Mouse (Mus musculus) induced T-regulatory cell, adult 2 months (primary cell): ENCODE measurements at regions not wholly inside any gene's neighbourhood (a gene's known extent, or its start where the extent isn't known, plus 50 kb on each side); places are given as distances from the start of the nearest gene placed in this dataset.

Experiments used
- DNase-seq: peaks from one replicate; pipeline ENCODE4 v3.0.0-alpha.2; 2012; ENCODE audit warnings: low read depth

- no peak for DNase-seq
Measured at GRCm38 (mm10) chr5:97656167-97656924, 199.5 kb upstream of the Gk2 start.

GRCm38 (mm10) chr5:97655266-97655665, 198.4 kb upstream of the Gk2 start:
- DNase-seq, result no peak

GRCm38 (mm10) chr5:97654414-97654813, 197.6 kb upstream of the Gk2 start:
- no peak for DNase-seq

GRCm38 (mm10) chr5:97642251-97642650, 185.4 kb upstream of the Gk2 start:
- no peak for DNase-seq

- DNase-seq, result no peak
Measured at GRCm38 (mm10) chr5:97641646-97642045, 184.8 kb upstream of the Gk2 start.

- DNase-seq, result no peak
Measured at GRCm38 (mm10) chr5:97636357-97636756, 179.5 kb upstream of the Gk2 start.

GRCm38 (mm10) chr5:97633766-97634165, 176.9 kb upstream of the Gk2 start:
- no peak for DNase-seq

- peak; percentile 44 for DNase-seq
Measured at GRCm38 (mm10) chr5:97632791-97633190, 176.0 kb upstream of the Gk2 start.

- no peak for DNase-seq
Measured at GRCm38 (mm10) chr5:97625200-97625599, 168.4 kb upstream of the Gk2 start.

- DNase-seq, result no peak
Measured at GRCm38 (mm10) chr5:97619890-97620289, 163.1 kb upstream of the Gk2 start.

GRCm38 (mm10) chr5:97618411-97618810, 161.6 kb upstream of the Gk2 start:
- DNase-seq, result no peak

- no peak for DNase-seq
Measured at GRCm38 (mm10) chr5:97602176-97602575, 145.4 kb upstream of the Gk2 start.

- no peak for DNase-seq
Measured at GRCm38 (mm10) chr5:97601384-97601783, 144.6 kb upstream of the Gk2 start.

- DNase-seq, result no peak
Measured at GRCm38 (mm10) chr5:97598741-97599140, 141.9 kb upstream of the Gk2 start.

GRCm38 (mm10) chr5:97595916-97596315, 139.1 kb upstream of the Gk2 start:
- DNase-seq, result no peak

- no peak for DNase-seq
Measured at GRCm38 (mm10) chr5:97594081-97594480, 137.3 kb upstream of the Gk2 start.

GRCm38 (mm10) chr5:97582509-97582908, 125.7 kb upstream of the Gk2 start:
- no peak for DNase-seq

- no peak for DNase-seq
Measured at GRCm38 (mm10) chr5:97565486-97565885, 108.7 kb upstream of the Gk2 start.

GRCm38 (mm10) chr5:97563724-97564123, 106.9 kb upstream of the Gk2 start:
- DNase-seq, result no peak

- DNase-seq, result no peak
Measured at GRCm38 (mm10) chr5:97554274-97554673, 97.5 kb upstream of the Gk2 start.

- DNase-seq, result peak; percentile 38
Measured at GRCm38 (mm10) chr5:97553122-97553521, 96.3 kb upstream of the Gk2 start.

- DNase-seq, result no peak
Measured at GRCm38 (mm10) chr5:97537492-97538257, 80.9 kb upstream of the Gk2 start.

GRCm38 (mm10) chr5:97533733-97534132, 76.9 kb upstream of the Gk2 start:
- DNase-seq, result no peak
